Mouse (Mus musculus) forebrain, embryonic 11.5 days (tissue): ENCODE measurements around the gene Ccrl2. TPM values are rescaled to one million over a fixed set of nuclear protein-coding genes. Genes with fewer than 3 reads are reported as not detected.
A peak's percentile ranks its signal among the peaks of the same experiment; 100 is the strongest.

Source experiments
- ATAC-seq: fragments of 200-750 bp; cut with Nextera tagmentation; replicated peaks from 2 replicates; pipeline ENCODE4 v1.8.0; 2017; ENCODE audit warnings: moderate TSS enrichment; ENCODE audit not compliant: low FRiP score
- DNase-seq: peaks from one replicate; pipeline ENCODE4 v3.0.0-alpha.2; 2017; ENCODE audit warnings: low spot score
- H3K27ac ChIP-seq: fragments of 300-500 bp; sonication (generic); 2 replicates; pipeline ENCODE4 v1.5.1; 2014; ENCODE audit warnings: low read depth, low read length
- H3K27me3 ChIP-seq: fragments of 300-500 bp; sonication (generic); 2 replicates; pipeline ENCODE4 v1.6.1; 2014; ENCODE audit warnings: mild to moderate bottlenecking, low read length, mixed read lengths; ENCODE audit not compliant: control insufficient read depth, insufficient read depth
- H3K36me3 ChIP-seq: fragments of 300-500 bp; sonication (generic); 2 replicates; pipeline ENCODE4 v1.6.1; 2014; ENCODE audit warnings: mild to moderate bottlenecking, low read length, moderate library complexity, mixed read lengths; ENCODE audit not compliant: control insufficient read depth, insufficient read depth
- H3K4me1 ChIP-seq: fragments of 300-500 bp; sonication (generic); replicated peaks from 2 replicates; pipeline ENCODE4 v1.6.1; 2014; ENCODE audit warnings: low read length, mixed read lengths; ENCODE audit not compliant: control insufficient read depth, insufficient read depth
- H3K4me2 ChIP-seq: fragments of 300-500 bp; sonication (generic); 2 replicates; pipeline ENCODE4 v1.6.1; 2014; ENCODE audit warnings: low read depth, mild to moderate bottlenecking, low read length, moderate library complexity, mixed read lengths; ENCODE audit not compliant: severe bottlenecking
- H3K4me3 ChIP-seq: fragments of 300-500 bp; sonication (generic); 2 replicates; pipeline ENCODE4 v1.5.1; 2014; ENCODE audit warnings: low read depth, low read length
- H3K9ac ChIP-seq: fragments of 300-500 bp; sonication (generic); 2 replicates; pipeline ENCODE4 v1.6.1; 2014; ENCODE audit warnings: low read length
- H3K9me3 ChIP-seq: fragments of 300-500 bp; sonication (generic); 2 replicates; pipeline ENCODE4 v1.6.1; 2016; ENCODE audit warnings: low read length, mixed read lengths; ENCODE audit not compliant: control insufficient read depth
- WGBS: fragments of 180-500 bp; shearing (Covaris S2); extraction: QIAGEN DNeasy Blood & Tissue Kit; methylation state at CpG from one replicate; pipeline ENCODE4 v1.1.7; 2014; 5-methylcytosine and 5-hydroxymethylcytosine counted together
- polyA plus RNA-seq: library from polyadenylated mRNA; unstranded; fragments of >200 nt; fragmentation: Nextera tagmentation; extraction: Ambion mirVana; gene quantifications from 2 replicates; pipeline ENCODE4 v1.2.1, GENCODE M21; 2014

The Ccrl2 gene
- polyA plus RNA-seq, 1 experiment from 2014 or later = 1.2 TPM

DNA sequence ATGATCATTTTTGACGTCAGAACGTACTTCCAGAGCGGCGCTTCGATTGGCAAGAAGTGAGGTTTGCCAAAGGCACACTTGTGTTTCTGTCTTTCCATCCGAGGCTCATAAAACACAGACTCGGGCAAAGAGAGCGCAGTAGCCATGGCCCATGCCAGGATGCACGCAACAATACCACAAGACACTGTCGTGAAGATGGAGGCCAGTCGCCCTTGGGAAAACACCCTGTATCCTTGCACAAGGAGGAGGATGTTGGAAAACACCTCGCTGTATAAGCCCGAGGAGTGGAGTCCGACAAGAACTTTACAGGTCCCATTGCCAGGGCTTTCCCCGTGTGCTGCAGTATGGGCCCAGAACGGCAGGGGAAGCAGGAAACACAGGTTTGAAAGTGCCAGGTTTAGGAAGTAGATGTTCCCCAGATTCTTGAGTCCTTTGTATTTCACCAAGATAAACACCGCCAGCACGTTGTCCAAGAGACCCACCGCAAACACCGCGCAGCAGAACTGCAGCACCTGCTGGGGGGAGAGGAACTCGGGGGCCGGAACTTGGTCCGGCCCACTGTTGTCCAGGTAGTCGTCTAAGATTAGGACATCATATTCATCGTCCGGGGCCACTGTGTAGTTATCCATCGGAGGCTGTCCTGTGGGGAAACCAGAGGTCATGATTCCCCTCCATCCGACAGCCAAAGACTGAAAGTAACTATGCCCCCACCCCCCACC lies 1.4 kb downstream of the Ccrl2 start:
- WGBS = 80% methylated on average over 29 of the region's 29 CpGs
- Histone ChIP-seq H3K9me3 (no peaks in the 10 kb centered on the region), H3K27me3 (no peaks in the 10 kb centered on the region), H3K4me1 (no peaks in the 10 kb centered on the region), H3K4me3 (0 out of 2 replicates have a peak overlapping the region, but pooled peaks have one; percentile 7), H3K27ac (no peak overlapping the region), H3K4me2 (peak overlapping the region; percentile 6; the same call in 1 of the 2 replicates), H3K9ac (no peak overlapping the region), H3K36me3 (no peaks in the 10 kb centered on the region)
- DNase-seq = no peak
- no peak for ATAC-seq

DNA sequence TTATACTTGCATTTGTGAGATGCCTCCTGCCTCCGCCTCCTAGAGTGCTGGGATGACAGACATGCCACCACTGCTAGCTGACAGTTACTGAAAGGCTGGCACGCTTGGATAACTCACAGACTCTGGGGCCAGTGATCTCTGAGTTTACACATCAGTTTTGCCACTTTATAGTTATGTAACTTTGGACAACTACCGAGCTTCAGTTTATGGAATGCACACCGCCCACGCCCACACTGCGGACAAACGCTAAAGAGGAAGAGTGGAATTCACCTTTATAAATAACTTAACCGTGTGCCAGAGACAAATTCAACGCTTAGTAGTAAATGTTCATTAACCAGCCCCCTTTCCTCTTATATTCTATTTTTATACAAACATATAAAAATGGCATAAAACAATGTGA lies 2.4 kb downstream of the Ccrl2 start:
- WGBS = 91% methylated on average over 9 of the region's 9 CpGs
- Histone ChIP-seq H3K4me2 (no peak overlapping the region), H3K36me3 (no peaks in the 10 kb centered on the region), H3K9ac (no peak overlapping the region), H3K27me3 (no peaks in the 10 kb centered on the region), H3K4me3 (no peak overlapping the region), H3K4me1 (no peaks in the 10 kb centered on the region), H3K27ac (no peak overlapping the region), H3K9me3 (no peaks in the 10 kb centered on the region)
- DNase-seq = no peak
- no peak for ATAC-seq

DNA sequence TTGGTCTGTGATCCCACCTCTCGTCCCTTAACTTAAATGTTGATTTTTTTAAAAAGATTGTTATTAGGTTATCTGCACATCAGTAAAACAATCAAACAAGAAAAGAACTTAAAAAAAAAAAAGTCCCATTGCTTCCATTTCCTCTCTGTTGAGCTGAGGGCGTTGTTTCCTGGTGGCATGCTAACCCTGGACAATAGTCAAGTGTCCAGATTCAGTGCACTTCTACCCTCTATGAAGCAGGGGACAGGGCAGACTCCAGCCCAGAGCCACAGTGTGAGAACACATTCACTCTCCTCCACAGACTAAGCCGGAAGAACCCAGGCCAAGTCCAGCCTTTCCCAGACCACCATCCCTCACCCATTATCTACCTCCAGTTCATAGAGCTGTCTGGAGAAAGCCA lies 8.9 kb downstream of the Ccrl2 start:
- Histone ChIP-seq H3K27me3 (no peaks in the 10 kb centered on the region), H3K4me2 (no peak overlapping the region), H3K4me3 (no peak overlapping the region), H3K9me3 (no peaks in the 10 kb centered on the region), H3K9ac (no peak overlapping the region), H3K36me3 (no peaks in the 10 kb centered on the region), H3K27ac (no peak overlapping the region), H3K4me1 (no peaks in the 10 kb centered on the region)
- no peak for ATAC-seq
- 87% methylated on average over 3 of the region's 3 CpGs for WGBS
- DNase-seq = no peak

DNA sequence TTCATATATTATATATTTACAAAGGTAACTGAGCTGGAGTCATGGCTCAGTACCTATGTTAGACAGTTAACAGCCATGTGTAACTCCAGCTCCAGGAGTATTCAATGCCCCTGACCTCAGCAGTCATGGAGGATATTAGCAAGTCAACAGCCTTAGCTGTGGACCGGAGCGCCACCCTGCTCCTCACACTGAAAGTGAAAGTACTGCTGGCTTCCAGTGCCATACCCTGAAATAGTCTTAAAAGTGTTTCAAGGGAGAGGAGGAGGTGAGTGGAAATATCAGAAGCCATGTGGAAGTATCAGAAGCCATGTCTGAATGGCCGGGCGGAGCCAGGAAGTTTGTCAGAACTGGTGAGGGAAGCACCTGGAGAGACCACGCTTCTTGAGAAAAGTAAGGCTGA lies 10.1 kb downstream of the Ccrl2 start:
- no peak overlapping the region for H3K9ac ChIP-seq
- ATAC-seq (no peak), DNase-seq (no peak)
- no peaks in the 10 kb centered on the region for H3K27me3 ChIP-seq
- H3K4me1 ChIP-seq = no peaks in the 10 kb centered on the region
- H3K36me3 ChIP-seq = no peaks in the 10 kb centered on the region
- H3K9me3 ChIP-seq = no peaks in the 10 kb centered on the region
- H3K4me2 ChIP-seq = no peak overlapping the region
- 100% methylated on average over 5 of the region's 5 CpGs for WGBS
- no peak overlapping the region for H3K27ac ChIP-seq
- H3K4me3 ChIP-seq = no peak overlapping the region

DNA sequence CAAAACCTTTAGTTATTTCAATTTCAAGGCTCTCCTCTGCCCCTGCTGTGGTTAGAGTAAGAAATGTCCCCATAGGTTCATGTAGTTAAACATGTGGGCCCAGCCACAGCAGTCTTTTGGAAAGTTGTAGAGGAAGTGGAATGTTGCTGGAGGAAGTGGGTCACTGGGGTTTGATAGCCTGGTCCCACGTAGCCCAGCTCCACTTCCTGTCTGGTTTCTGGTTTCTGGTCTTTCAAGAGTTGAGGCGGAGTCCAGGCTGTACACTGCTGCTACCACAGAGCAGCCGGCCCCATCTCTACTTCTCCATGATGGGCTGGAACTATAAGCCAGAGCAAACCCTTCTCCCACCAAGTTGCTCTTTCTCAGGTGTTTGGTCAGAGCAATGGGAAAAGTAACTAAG lies 11.1 kb downstream of the Ccrl2 start:
- 87% methylated on average over 3 of the region's 3 CpGs for WGBS
- no peak for ATAC-seq
- Histone ChIP-seq H3K27ac (no peak overlapping the region), H3K27me3 (no peaks in the 10 kb centered on the region), H3K36me3 (no peaks in the 10 kb centered on the region), H3K4me3 (no peak overlapping the region), H3K4me1 (no peaks in the 10 kb centered on the region), H3K4me2 (no peak overlapping the region), H3K9ac (no peak overlapping the region), H3K9me3 (no peaks in the 10 kb centered on the region)
- no peak for DNase-seq

DNA sequence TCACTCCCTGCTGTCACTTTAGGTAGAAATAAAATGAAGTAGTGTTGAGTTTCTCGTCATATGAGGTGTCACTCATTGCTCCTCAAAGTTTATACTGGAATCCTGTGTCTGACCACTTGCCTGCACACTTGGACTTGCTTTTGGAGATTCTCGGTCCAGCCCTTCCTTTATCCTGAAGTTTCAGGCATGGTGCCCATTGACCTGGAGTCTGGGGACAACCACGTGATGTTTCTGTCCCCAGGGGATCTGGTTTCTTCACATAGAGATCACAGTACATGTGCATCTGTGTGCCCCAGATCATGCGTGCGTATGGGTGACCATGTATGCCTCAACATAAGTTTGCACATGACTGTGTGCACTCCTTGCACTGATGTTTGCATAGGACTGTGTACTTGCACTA lies 15.1 kb downstream of the Ccrl2 start:
- WGBS = 83% methylated on average over 5 of the region's 5 CpGs
- DNase-seq (no peak), ATAC-seq (no peak)
- H3K36me3 ChIP-seq = no peaks in the 10 kb centered on the region
- H3K4me1 ChIP-seq = no peaks in the 10 kb centered on the region
- H3K27ac ChIP-seq = no peak overlapping the region
- H3K4me3 ChIP-seq = no peak overlapping the region
- H3K4me2 ChIP-seq = no peak overlapping the region
- no peaks in the 10 kb centered on the region for H3K27me3 ChIP-seq
- no peak overlapping the region for H3K9ac ChIP-seq
- no peaks in the 10 kb centered on the region for H3K9me3 ChIP-seq

DNA sequence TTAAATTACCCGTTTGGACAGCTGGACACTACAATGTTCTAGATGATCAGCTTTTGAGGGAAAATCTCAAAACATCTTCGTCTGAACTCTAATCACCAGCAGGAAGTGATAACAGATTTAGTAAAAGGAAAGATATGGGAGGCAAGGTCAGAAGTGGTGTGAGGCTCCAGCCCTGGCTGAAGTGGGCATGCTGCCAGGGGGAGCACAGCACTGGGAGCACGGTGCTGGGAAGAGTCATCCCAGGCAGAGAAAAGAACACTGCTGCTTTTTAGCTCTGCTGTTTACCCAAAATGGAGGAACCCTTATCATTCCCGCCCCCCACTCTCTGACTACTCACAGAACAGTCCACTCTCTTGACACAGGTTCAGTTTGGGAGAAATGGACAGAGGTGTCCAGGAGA lies 17.4 kb downstream of the Ccrl2 start:
- Histone ChIP-seq H3K9me3 (no peaks in the 10 kb centered on the region), H3K4me1 (no peaks in the 10 kb centered on the region), H3K4me3 (no peak overlapping the region), H3K27ac (no peak overlapping the region), H3K36me3 (no peaks in the 10 kb centered on the region), H3K4me2 (no peak overlapping the region), H3K27me3 (no peaks in the 10 kb centered on the region), H3K9ac (no peak overlapping the region)
- DNase-seq = no peak
- 74% methylated on average over 4 of the region's 4 CpGs for WGBS
- no peak for ATAC-seq

DNA sequence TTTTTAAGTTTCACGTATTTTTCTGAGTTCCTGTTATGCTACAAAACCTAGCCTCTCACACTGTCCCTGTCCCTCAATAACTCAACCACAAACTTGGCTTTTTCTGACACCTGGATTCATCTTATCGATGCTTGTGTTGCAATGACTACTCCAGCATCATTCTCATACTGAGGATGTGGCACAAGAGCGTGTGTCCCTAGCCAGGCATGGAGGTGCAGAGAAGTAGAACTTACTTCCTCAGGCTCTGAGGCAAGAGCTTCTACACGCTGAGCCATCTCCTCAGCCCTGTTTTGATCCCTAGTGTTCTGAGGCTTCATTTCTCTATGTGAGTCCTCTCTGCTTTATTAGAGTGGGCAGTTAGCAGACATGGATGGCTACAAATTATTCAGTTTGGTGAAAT lies 23.6 kb downstream of the Ccrl2 start:
- H3K27ac ChIP-seq = no peak overlapping the region
- H3K27me3 ChIP-seq = no peaks in the 10 kb centered on the region
- H3K9me3 ChIP-seq = no peaks in the 10 kb centered on the region
- no peak overlapping the region for H3K9ac ChIP-seq
- H3K4me2 ChIP-seq = no peak overlapping the region
- no peak overlapping the region for H3K4me3 ChIP-seq
- ATAC-seq (no peak), DNase-seq (no peak)
- H3K4me1 ChIP-seq = no peaks in the 10 kb centered on the region
- WGBS = 88% methylated on average over 4 of the region's 4 CpGs
- no peaks in the 10 kb centered on the region for H3K36me3 ChIP-seq

DNA sequence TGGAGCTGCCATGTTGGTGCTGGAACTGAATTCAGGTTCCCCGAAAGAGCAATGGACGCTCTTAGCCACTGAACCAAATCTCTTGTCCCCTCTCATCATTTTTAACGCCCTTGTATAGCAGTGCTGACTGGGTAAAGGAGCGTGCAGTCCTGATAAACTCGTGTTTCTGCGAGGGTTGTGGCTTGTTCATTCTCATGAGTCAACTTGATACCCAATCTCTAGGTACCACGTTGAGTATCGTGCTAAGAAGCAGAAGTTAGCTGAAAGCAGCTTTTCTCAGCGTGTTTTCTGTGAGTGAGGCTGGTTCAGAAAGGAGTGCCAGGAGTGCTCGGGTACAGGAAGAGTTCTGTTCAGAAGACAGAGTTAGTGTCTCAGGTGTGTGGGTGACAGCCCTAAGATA lies 30.5 kb downstream of the Ccrl2 start:
- H3K9ac ChIP-seq = no peak overlapping the region
- H3K4me3 ChIP-seq = no peak overlapping the region
- ATAC-seq (no peak), DNase-seq (no peak)
- no peak overlapping the region for H3K27ac ChIP-seq
- H3K36me3 ChIP-seq = no peaks in the 10 kb centered on the region
- H3K4me2 ChIP-seq = no peak overlapping the region
- no peaks in the 10 kb centered on the region for H3K27me3 ChIP-seq
- 91% methylated on average over 10 of the region's 10 CpGs for WGBS
- H3K4me1 ChIP-seq = no peaks in the 10 kb centered on the region
- no peaks in the 10 kb centered on the region for H3K9me3 ChIP-seq
